Mouse (Mus musculus): ENCODE measurements around the gene Ak9.

DNA sequence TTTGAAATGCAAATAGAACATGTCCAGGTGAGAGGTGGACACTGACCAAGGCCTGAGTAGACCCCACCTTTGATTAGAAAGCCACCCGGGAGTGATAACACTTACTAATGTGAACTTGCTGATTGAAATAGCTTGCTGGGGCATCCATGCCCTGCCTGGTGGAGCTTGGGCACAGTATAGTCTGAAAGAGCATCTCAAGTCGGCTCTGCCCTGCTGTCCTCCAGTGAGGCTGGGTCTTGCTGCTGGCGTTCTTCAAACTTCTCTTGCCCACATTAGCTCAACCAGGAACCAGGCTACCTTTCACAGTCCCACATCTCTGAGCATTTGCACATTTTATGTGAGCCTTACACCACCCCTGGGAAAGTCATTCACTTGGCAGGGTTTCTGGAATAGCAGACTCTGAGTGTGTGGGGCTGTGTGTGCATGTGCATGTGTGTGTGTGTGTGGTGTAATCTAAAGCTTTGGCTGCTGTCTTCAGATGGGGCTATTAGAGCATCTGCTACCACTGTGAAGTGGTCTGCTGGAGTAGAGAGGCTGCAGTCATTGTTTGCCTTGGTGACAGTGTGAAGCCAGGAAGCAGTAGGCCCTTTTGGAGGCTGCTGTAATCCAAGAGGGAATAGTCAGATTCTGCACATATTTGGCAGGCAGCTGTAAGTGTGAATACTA lies 157.4 kb downstream of the Ak9 start:
- TF ChIP-seq EP300 (IDR thresholded peaks at IDR 0.05; ENCODE audit: low read depth) = no peak
- TF ChIP-seq CTCF (IDR thresholded peaks at IDR 0.05; ENCODE audit: low read depth) = no peak
